Mouse (Mus musculus) v-Abl transformed pro-B cells (cell line): Measurements from ENCODE around the gene Arel1.

Experiments
- in situ Hi-C, 2 experiments: fragments of 400-800 bp; cut with MboI; formaldehyde crosslinking; loops; one replicate each; pipeline ENCODE4 v1.15.1; 2025; ENCODE audit not compliant: unreplicated experiment in 2 of 2

Arel1 gene

GRCm38 (mm10) chr12:84970428-84971096 lies at the start of gene Arel1, which contains the start of gene Fcf1:
Arel1 (minus strand) TSS chr12:84970900.
Fcf1 (plus strand) TSS chr12:84970897.
- in situ Hi-C loops, result no loop called here

DNA sequence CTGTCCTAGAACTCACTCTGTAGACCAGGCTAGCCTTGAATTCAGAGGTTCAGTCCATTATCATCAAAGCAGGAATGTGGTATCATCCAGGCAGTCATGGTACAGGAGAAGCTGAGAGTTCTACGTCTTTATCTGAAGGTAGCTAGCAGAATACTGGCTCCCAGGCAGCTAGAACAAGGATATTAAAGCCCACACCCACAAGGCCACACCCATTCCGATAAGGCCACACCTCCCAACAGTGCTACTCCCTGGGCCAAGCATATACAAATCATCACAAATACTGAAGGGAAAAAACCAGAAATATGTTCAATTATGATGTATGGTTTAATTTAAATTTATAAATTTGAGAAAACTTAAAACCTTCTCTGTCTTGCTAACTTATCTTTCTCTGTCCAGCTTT lies 41.5 kb upstream of the Arel1 start:
- in situ Hi-C loops, result no loop called here

- in situ Hi-C loops, result no loop called here
These were observed 39.8 kb upstream of the Arel1 start for GRCm38 (mm10) chr12:85010541-85010940.

DNA sequence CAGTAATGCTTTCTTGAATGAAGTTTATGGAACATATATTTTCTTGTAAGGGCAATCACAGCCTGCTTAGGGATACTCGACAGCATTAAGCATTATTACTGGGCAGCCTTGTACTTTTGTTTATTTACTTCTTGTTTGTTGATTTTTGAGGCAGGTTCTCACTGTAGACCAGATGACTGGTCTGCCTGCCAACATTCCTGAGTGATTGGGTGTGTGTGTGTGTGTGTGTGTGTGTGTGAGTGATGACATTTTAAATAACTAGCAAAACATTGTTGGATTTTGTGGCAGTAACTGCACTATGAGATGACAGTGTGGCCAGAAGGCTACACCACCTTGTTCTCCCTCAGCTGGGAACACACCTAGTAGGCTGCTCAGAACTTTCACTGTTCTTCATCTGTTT lies 39.1 kb upstream of the Arel1 start:
- in situ Hi-C loops, result no loop called here

DNA sequence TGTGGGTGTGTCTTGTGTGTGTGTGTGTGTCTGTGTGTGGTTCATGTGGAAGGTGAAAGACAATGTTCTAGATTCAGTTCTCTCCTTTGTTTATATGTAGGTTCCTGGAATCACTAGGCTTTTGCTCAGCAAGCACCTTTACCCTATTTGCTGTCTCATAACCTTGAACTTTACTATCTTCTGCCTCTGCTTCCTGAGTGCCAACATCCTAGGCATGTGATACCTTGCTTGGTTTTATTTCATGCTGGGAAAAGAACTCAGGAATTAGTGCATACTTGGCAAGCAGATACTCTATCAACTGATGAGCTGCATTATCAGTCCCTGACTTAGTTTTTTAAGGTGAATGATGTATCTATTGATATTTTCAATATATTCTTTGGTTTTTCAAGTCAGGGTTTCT lies 36.3 kb upstream of the Arel1 start:
- in situ Hi-C loops, result no loop called here

GRCm38 (mm10) chr12:85006206-85006605 lies 35.5 kb upstream of the Arel1 start:
- in situ Hi-C loops, result no loop called here

- in situ Hi-C loops, result no loop called here
These were observed 28.4 kb upstream of the Arel1 start for GRCm38 (mm10) chr12:84999053-84999452.

- in situ Hi-C loops, result no loop called here
These were observed 26.1 kb upstream of the Arel1 start for GRCm38 (mm10) chr12:84996501-84997398.

DNA sequence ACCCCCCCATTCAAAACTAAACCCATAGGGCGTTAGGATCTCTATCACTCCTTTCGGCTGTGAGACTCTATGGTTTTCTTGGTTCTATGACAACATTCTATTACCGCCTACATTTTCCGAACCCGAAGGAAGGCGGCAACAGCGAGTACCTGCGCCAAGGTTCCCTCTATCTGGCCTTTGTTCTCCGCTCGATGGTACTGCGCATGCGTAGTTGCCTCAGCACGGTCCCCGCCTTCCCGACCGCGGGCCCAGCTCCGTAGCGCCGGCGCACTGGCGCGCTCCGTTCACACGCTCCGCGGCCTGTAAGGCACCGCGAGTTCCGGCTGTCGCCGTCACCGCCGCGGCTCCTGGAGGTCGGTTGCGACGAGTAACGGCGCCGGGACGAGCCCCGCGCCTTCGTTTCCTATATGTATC lies 25.4 kb upstream of the Arel1 start, which contains the start of gene Ylpm1:
Gene Ylpm1 (plus strand): TSS at position 239 of the 414 bp plus-strand sequence.
- in situ Hi-C loops, result no loop called here

DNA sequence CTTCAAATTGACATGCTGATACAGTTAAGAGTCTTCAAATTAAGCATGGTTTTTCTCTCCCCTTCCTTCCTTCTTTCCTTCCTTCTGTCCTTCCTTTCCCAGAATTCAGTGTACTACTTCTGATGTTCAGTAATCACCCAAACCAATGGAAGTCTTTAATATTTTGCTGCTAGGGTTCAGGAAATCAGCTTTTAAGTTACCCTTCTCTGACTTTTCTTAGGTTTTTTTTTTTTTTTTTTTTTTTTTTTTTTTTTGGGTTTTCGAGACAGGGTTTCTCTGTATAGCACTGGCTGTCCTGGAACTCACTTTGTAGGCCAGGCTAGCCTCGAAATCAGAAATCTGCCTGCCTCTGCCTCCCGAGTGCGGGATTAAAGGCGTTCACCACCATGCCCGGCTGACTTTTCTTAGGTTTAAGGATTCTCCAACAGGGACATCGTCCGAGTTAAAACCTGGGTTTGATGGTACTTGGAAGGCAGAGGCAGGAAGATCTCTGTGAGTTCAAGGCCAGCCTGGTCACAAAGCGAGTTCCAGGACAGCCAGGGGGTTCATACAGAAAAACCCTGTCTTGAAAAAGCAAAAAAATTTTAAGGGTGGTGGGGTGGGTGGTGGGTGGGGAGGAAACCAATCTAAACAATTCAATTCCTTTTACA lies 24.5 kb upstream of the Arel1 start:
- in situ Hi-C loops, result no loop called here

GRCm38 (mm10) chr12:84989456-84989855 lies 18.8 kb upstream of the Arel1 start:
- in situ Hi-C loops, result no loop called here

- in situ Hi-C loops, result no loop called here
These were observed 8.7 kb upstream of the Arel1 start for GRCm38 (mm10) chr12:84979264-84979862.

- in situ Hi-C loops, result no loop called here
These were observed 858 bp downstream of the Arel1 start for GRCm38 (mm10) chr12:84969656-84970427.

GRCm38 (mm10) chr12:84968831-84969655 lies 1.7 kb downstream of the Arel1 start:
- in situ Hi-C loops, result no loop called here

- in situ Hi-C loops, result no loop called here
These were observed 8.1 kb downstream of the Arel1 start for GRCm38 (mm10) chr12:84962606-84963005.

DNA sequence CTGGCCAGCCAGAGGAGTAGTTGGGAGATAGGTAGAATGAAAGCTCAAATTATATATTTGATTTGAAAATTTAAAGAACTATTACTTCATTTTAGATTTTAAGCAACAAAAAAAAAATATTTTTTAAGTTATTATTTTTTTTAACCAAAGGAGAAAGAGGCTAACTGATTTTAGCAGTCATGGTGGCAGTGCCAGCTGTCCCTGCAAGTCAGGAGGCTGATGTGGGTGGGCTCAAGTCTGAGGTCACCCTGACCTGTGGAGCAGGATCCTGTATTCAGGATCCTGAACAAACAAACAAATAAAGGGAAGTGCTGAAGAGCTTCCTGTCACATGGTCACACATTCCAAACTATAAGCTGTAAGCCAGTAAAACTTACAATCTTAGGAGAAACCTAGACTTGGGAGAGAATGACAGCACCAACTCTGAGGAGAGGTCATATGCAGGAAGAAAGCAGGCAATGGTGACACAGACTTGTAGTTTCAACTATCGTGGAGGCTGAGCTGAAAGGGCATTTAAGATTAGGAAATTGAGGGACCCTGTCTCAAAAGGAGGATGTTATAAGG lies 11.8 kb downstream of the Arel1 start:
- in situ Hi-C loops, result no loop called here

GRCm38 (mm10) chr12:84956317-84956716 lies 14.4 kb downstream of the Arel1 start:
- in situ Hi-C loops, result no loop called here

GRCm38 (mm10) chr12:84952351-84952750 lies 18.3 kb downstream of the Arel1 start:
- in situ Hi-C loops, result no loop called here

- in situ Hi-C loops, result no loop called here
These were observed 19.2 kb downstream of the Arel1 start for GRCm38 (mm10) chr12:84951531-84951930.
